Mouse (Mus musculus): ENCODE data around the gene Chchd4.
A peak's percentile ranks its signal among the peaks of the same experiment; 100 is the strongest.

Chchd4 gene

GRCm38 (mm10) chr6:91472868-91473804 lies at the start of gene Chchd4, which contains the start of gene Tmem43:
Gene Chchd4 (minus strand): TSS chr6:91473546.
Gene Tmem43 (plus strand): TSS chr6:91473703.
- DNase-seq (ENCODE audit: low spot score in 2 of 2), result peak; percentile 99

- DNase-seq (ENCODE audit: low spot score in 2 of 2), result no peak
Measured at GRCm38 (mm10) chr6:91522816-91523215, 49.5 kb upstream of the Chchd4 start.

DNA sequence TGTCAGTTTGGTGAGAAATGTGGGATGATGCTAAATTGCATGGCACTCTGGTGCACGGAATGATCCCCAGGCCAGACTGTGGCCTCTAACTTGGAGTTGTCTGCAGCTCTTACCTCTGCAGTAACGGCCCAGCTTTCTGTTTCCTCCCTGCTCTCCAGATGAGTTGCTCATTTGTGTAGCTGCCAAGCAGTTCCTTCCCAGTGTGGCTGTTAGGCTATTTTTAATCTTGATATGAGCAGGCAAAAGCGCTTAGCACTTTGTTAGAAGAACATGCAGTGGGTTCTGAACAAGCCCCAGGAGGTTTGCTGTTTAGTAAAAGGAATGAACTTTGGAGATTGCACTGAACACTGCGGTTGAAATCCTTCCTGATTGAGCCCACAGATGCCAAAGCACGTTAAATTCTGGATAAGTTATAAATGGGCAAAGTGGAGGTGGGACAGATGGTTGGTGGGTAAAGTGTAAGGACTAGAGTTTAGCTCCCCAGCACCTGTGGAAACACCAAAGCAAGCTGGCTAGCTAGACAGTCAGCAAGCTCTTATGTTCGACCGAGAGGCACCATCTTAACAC lies 45.2 kb upstream of the Chchd4 start:
- DNase-seq (ENCODE audit: low spot score in 2 of 2), result no peak

DNA sequence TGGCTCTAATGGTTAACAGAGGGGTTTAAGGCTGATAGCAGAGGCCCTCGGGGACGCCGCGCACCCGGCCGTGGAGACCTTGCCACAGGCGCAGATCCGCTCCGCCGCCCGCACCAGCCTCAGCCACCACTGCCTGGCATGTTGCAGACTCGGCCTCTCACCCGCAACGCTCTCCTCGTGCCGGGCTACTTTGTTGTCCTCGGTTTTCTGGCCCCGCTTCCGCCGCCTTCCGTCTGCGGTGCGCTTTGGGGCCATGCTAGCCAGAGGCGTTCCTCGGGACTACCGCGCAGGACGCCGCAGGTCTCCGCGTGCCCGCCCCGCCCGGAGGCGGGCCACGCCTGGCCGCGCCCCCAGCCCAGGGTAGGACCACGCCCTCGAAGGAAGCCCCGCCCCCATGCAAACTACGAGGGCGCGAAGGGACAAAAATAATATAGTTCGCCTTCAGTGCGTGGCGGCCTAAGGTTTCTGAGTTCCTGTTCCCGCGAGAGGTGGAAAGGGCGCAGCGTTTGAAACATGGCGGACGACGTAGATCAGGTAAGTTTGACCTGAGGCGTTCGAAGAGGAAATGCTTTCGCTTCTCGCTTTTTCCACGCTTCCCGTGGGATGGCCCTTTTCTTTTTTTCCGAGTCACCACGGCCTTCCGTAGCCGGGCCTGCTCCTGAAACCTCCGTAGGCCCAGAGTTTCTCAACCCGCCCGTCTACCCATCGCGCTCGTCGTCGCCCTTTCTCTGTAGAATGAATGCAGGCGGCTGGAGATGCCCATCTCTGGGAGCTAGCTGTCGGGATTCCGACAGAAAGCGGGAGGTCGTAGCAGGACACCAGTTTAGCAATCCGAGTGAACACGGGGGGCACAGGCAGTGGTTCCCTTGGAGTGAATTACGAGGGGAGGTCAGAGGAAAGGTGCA lies 42.5 kb upstream of the Chchd4 start, which contains the start of the genes Xpc and Lsm3:
Xpc (minus strand) TSS at position 344 of the 905 bp plus-strand sequence.
Lsm3 (plus strand) TSS at position 384 of the 905 bp plus-strand sequence.
- peak; percentile 98 to 99 for DNase-seq (ENCODE audit: low spot score in 2 of 2)

DNA sequence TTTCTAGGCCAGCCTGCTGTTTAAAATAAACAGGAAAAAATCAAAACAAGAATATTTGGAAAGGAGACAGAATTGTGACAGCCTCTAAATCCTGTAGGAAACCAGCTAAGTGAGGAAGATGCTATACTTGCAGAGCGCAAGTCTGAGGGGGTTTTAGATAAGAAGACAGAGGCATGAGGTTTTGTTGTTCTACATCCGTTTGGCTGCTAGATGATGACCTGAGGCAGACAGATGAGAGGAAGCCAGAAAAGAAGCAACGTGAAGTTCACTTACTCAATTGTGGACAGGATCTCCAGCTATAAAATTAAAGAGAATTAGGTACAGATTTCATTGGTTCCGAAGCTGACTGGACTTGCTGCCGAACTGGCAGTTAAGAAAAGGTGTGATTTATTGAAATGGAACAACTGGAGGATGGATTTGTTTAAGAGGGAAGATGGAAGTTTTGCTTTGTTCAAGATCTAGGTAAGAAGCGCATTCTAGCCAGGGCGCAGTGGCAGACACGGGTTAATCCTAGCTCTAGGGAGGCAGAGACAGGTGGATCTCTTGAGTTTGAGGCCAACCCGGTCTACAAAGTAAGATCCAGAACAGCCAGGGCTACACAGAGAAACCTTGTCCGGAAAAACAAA lies 41.5 kb upstream of the Chchd4 start:
- DNase-seq (ENCODE audit: low spot score in 2 of 2), result no peak

DNA sequence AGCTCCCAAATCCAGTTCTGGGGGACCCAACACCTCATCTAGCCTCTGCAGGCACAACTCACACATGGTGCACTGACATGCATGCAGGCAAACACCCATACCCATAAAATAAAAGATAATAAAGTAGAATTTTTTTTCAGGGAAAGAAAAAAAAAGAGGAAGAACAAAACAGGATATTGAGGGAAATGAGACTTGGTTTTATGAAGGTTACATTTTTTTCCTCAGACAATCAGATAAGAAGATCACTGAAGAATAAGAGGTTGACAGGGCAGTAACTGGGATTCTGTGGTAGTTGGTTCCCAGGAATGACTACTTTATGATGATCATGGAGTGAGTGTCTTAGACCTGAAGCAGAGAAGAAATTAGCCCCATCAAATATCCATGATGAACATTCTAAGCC lies 40.8 kb upstream of the Chchd4 start:
- DNase-seq (ENCODE audit: low spot score in 2 of 2), result no peak

- DNase-seq (ENCODE audit: low spot score in 2 of 2), result no peak
Measured at GRCm38 (mm10) chr6:91510211-91510610, 36.9 kb upstream of the Chchd4 start.

GRCm38 (mm10) chr6:91509326-91509725 lies 36.0 kb upstream of the Chchd4 start:
- peak; percentile 59 to 74 for DNase-seq (ENCODE audit: low spot score in 2 of 2)

- no peak for DNase-seq (ENCODE audit: low spot score in 2 of 2)
Measured at GRCm38 (mm10) chr6:91508041-91508440, 34.7 kb upstream of the Chchd4 start.

DNA sequence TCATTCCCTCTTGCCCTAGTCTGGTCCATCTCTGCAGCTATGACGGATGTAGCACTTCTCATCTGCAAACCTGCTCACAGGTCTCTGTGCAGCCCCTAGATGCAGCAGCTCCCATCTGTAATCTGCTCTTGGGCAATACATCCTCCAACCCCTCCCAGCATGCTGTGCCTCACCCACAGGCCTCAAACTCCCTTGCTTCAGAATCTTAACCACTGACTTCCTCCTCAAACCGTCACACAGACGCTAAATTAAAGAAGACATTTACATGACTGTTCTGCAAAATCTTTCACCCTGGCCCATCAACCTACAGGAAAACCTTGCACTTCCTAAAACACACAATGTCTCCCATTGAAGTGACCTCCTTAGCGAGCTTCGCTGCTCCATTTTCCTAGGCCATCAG lies 32.7 kb upstream of the Chchd4 start:
- DNase-seq (ENCODE audit: low spot score in 2 of 2), result no peak

DNA sequence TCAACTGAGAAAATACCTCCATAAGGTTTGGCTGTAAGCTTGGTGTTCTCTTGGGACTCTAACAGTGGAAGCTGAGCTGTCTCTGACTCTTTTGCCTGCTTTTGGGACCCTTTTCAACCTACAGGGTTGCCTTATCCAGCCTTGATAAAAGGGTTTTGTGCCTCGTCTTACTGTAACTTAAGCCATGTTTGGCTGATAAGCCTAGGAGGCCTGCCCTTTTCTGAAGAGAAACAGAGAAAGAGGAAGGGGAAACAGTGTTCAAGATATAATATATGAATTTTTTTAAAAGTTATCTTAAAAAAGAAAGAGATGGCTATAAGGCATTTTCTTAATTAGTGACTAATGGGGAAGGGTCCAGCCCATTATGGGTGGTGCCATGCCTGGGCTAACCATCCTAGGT lies 30.0 kb upstream of the Chchd4 start:
- DNase-seq (ENCODE audit: low spot score in 2 of 2), result no peak

GRCm38 (mm10) chr6:91494526-91494925 lies 21.2 kb upstream of the Chchd4 start:
- DNase-seq (ENCODE audit: low spot score in 2 of 2), result no peak

DNA sequence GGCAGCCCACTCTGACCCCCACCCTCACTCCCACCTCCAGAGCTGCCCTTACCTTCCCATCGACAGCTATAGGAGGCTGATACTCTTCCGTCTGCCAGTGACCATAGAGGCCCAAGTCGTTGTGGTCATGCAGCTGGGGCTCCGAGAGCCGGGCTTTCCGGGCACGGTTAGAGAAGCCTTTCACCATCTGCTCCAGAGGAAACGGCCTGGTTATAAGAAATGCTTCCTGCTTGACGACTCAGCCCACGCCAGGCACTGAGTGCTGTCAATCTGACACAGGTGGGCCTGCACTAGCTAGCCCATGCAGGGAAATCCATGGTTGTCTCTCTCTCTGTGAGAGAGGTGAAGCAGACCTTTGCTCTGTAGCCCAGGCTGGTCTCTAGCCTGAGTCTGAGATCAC lies 19.7 kb upstream of the Chchd4 start:
- no peak for DNase-seq (ENCODE audit: low spot score in 2 of 2)

DNA sequence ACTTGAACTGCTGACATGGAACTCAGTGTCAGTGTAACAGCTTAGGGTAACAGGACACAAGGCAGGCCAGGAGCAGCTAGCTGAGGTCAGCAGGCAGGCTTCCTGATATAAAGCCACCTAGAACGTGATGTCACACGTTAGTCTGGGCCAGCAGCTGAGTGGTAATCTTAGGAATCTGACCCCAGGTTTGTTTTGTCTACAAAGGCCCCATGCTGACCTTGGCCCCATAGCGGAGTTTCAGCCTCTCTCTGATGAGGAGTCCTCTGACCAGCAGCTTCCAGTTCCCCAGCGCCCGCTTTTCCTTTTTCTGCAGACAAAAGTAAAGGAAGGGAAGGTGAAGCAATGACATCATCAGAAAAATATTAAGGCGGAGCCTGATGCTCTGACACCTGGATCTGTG lies 17.7 kb upstream of the Chchd4 start:
- DNase-seq (ENCODE audit: low spot score in 2 of 2), result no peak

- DNase-seq (ENCODE audit: low spot score in 2 of 2), result peak; percentile 21 to 39
Measured at GRCm38 (mm10) chr6:91489872-91490271, 16.5 kb upstream of the Chchd4 start.

GRCm38 (mm10) chr6:91488496-91489212 lies 15.3 kb upstream of the Chchd4 start:
- DNase-seq (ENCODE audit: low spot score in 2 of 2), result peak; percentile 26 to 43

GRCm38 (mm10) chr6:91486736-91487453 lies 13.5 kb upstream of the Chchd4 start:
- no peak for DNase-seq (ENCODE audit: low spot score in 2 of 2)

- no peak for DNase-seq (ENCODE audit: low spot score in 2 of 2)
Measured at GRCm38 (mm10) chr6:91483371-91483770, 10.0 kb upstream of the Chchd4 start.

GRCm38 (mm10) chr6:91476541-91476940 lies 3.2 kb upstream of the Chchd4 start:
- no peak for DNase-seq (ENCODE audit: low spot score in 2 of 2)
